Mouse (Mus musculus): Measurements from ENCODE around the gene Rere. TPM values are rescaled to one million over a fixed set of nuclear protein-coding genes. Genes with fewer than 3 reads are reported as not detected.
"Not testable (repeated sequence)": the region's sequence is repeated elsewhere in the genome, so short reads cannot be mapped to it uniquely, and the experiment has no call there.

Rere gene
- polyA plus RNA-seq, 2 experiments from 2014 or later = 24.7 to 28.4 TPM

GRCm38 (mm10) chr4:150286980-150287379 is 5.5 kb downstream of the Rere start:
- no peak for ATAC-seq

DNA sequence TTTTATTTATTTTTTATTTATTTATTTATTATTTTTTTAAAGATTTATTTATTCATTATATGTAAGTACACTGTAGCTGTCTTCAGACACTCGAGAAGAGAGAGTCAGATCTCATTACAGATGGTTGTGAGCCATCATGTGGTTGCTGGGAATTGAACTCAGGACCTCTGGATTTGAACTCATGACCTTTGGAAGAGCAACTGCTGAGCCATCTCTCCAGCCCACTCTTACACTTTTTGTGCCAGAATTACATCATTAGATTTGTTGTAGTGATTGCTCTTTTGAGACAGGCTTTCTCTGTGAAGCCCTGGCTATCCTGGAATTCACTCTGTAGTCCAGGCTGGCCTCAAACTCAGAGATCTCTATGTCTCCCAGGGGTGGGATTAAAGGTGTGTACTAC is 6.0 kb downstream of the Rere start:
- ATAC-seq = not testable (repeated sequence)

DNA sequence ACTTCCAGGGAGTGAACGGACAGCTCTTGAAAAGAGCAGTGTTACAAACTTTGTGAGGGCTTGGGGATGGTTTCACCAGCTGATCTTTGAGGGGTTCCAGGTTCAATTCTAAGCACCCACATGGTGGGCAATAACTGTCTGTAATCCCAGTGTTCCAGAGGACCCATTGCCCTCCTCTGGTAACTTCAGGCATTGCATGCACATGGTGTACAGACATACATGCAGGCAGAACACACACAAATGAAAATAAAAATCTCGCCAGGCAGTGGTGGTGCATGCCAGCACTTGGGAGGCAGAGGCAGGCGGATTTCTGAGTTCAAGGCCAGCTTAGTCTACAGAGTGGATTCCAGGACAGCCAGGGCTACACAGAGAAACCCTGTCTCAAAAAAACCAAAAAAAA is 10.5 kb downstream of the Rere start:
- ATAC-seq = no peak

GRCm38 (mm10) chr4:150294870-150295269 is 13.4 kb downstream of the Rere start:
- no peak for ATAC-seq

DNA sequence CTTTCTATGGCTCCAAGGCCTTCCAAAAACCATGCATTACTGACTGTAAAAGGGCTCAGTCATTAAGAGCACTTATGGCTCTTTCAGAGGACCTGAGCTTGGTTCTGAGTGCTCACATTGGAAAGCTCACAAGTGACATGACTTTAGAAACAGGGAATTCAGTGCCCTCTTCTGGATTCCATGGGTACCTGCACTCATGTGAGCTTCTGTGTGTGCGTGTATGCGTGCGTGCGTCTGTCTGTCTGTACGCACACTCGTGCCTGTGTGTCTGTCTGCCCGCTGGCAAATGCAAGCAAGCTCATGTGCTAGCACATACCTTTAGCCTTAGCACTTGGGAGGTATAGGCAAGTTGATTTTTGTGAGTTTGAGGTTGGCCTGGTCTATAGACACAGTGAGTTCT is 14.5 kb downstream of the Rere start:
- ATAC-seq = no peak

- ATAC-seq = no peak
These were observed 21.3 kb downstream of the Rere start for GRCm38 (mm10) chr4:150302726-150303125.

- ATAC-seq = no peak
These were observed 25.3 kb downstream of the Rere start for GRCm38 (mm10) chr4:150306701-150307100.

DNA sequence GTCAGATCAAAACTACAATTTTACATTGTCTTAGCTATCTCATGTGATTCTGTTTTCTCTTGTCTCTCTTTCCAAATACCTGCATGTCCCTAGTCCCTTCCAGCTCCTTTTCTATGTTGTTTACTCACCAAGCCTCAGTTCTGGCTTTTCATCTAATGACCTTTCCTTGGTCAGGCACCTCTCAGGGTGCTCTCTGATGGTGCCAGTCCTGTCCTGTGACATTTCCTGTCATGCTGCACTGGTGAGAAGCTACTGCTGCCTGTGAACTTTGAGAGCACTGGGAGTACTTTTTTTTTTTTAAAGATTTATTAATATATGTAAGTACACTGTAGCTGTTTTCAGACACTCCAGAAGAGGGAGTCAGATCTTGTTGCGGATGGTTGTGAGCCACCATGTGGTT is 25.8 kb downstream of the Rere start:
- ATAC-seq = no peak

GRCm38 (mm10) chr4:150311431-150311830 is 30.0 kb downstream of the Rere start:
- no peak for ATAC-seq

DNA sequence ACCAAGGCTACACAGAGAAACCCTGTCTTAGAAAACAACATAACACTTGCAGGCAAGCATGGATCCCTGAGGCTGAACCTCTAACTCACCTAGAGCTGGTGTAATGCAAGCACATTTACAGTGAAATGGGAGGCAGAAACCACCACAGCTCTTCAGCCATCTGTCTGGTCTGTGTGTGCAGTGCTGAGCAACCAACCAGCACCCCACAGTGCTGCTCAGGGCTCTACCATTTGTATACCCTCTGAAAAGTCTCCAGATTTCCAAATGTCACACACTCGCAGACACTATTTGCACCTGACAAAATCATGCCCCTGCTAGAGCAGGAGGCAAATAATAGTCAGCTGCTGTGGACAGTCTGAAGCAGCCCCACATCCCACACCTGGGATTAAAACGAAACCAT is 31.2 kb downstream of the Rere start:
- ATAC-seq = no peak

DNA sequence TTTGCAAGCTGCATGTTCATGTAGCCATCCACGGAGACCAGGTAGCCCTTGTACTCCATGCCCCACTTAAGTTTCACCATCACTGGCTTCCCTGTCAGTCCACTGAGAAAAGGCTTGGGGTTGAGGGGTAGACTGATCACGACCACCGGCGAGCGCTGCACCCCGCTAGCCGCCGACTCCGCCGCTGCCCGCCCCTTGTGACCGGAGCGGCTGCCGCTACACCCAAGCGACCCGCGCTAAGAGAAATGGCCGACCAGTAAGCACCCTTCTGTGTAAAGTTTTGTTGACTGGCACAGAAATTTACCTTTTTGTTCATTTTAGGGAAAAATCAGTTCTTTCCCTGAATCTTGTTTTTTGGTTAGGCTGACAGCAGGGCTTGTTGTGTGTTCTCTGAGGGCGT is 33.9 kb downstream of the Rere start:
- ATAC-seq = no peak

DNA sequence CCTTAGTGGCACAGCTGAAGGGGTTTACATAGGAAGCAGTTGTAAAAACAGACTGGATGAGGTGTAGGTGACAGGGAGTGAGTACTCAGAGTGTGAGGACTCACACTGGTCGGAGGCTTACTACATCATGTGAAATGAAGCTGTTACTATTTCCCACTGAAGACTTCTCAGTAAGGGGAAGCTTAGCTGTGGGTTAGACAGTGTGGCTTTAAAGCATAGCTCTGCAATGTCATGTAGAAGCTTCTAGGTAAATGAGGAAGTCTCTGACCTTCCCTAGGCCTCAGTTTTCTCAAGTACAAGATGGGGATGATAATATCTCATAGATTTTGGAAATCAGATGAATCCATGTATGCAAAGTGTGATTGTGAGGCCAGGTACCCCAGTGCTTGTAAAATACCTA is 35.1 kb downstream of the Rere start:
- no peak for ATAC-seq

GRCm38 (mm10) chr4:150325046-150325801 is 43.8 kb downstream of the Rere start:
- no peak for ATAC-seq

- ATAC-seq = no peak
These were observed 44.6 kb downstream of the Rere start for GRCm38 (mm10) chr4:150326005-150326404.

DNA sequence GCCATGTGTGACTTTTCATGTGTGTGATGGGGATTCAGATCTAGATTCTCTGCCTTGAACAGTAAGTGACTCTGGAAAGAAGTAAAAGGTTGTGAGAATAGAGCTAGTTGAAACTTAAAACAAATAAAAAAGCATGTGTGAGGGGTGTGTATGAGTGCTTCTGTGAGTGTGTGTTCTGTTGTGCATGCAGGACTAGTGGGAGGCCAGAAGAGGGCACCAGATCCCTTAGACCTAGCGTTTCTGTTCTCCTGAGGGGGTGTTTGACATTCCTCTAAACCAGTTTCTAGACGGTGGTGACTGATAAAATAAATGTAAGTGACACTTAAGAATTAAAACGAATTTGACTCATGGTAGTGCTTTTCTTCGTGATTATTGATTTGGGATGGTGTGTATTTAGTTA is 46.0 kb downstream of the Rere start:
- ATAC-seq = no peak

- ATAC-seq = no peak
These were observed 52.7 kb downstream of the Rere start for GRCm38 (mm10) chr4:150333927-150334682.

DNA sequence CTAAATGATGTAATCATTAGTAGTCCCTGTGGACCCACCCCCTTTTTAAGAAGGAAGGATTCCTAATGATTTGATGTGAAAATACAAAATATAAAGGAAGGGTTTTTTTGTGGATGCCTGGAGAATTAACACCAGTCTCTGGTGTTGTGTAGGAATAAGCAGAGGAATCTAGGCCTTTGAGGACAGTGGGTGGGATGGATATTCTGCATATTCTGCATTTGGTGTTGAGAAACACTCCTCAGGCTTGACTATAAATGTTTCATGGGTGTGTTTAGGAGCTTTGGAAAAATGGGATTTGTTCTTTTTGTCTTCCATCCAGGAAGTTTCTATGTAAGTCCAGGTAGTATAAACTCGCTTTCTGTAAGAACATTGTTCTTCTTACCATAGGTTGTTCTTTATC is 55.8 kb downstream of the Rere start:
- ATAC-seq = no peak

GRCm38 (mm10) chr4:150338906-150339650 is 57.6 kb downstream of the Rere start:
- ATAC-seq = peak; percentile 100

GRCm38 (mm10) chr4:150340796-150341525 is 59.5 kb downstream of the Rere start:
- ATAC-seq = no peak

DNA sequence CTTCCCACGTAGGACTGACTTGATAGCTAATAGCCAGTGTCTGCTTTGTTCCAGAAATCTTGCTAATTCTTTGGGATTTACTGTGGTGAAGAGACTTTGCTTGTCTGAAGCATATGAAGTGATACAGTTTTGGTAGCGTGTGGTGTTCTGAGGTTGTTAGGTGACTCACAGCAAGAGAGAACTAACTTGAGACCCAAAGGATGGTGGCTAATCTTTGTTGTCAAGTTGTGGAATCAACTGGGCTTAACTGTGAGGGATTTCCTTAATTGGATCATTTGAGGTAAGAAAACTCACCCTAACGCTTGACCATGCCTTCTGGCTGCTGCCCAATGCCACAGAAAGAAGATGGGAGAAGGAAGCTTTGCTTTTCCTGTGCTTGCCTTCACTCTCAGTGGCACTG is 63.1 kb downstream of the Rere start:
- ATAC-seq = no peak

DNA sequence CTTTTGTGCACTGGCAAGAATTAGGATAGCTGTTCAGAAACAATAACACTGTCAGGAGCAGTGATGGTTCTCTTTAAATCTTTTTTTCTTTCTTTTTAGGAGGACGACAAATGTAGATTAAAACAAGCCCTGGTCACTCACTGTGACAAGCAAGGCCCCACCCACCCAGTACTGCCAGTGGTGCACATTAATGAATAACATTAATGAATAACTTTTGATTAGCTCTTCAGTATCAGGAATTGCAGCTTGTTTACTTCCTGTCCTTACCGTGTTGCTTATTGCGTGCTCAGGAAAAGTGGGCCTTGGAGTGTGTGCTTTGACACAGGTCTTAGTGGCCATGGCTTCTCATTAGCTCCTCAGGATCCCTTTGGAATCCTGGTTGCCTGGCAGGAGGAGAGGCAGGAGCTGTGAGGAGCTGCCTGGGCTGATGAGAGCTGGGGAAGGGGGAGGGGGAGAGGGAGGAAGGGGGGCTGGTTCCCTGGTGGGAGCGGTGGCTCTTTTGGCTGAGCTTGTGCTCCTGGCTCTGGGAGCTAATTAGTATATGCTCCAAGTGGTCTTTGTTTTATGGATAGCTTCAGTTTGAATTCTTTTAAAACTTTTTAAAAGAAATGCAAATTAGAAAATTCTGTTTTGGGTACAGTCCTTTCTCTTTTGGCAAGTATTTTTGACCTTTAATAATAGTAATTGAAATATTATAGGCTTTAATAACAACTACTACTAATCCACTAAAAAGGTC is 65.4 kb downstream of the Rere start:
- ATAC-seq = no peak

DNA sequence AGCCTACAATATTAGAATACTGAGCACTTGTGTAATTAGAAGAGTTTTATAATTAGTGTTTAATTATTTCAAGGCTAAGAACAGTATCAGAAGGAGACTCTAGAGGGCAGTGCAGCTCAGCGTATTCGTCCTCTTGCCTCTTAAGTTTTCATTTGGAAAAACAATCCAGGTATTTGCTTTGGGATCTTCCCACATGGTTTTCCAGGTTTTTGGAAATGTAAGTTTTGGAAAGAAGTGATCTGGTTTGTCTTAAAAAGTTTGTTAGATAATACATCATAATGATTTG is 65.9 kb downstream of the Rere start:
- peak; percentile 40 for ATAC-seq

Measured in CD4-positive, CD25-positive, alpha-beta regulatory T cell, adult 4 months (primary cell).